Mouse (Mus musculus): ENCODE results near the gene Dnase1. TPM values are rescaled to one million over a fixed set of nuclear protein-coding genes. Genes with fewer than 3 reads are reported as not detected.

Dnase1 gene
- total and polyA plus RNA-seq, 3 experiments = 0.81 to 7.7 TPM; not detected in 1

- peaks cover 4 to 16% of the 10 kb centered on the region in 2 experiments; a peak in 3 of 4 replicates for H3K36me3 ChIP-seq (ENCODE audit: control insufficient read depth in 1 of 2, insufficient read depth in 2 of 2, low read length in 2 of 2)
- H3K27ac ChIP-seq (ENCODE audit: control insufficient read depth, low read depth, low read length) = no peak overlapping the region
- H3K9ac ChIP-seq (ENCODE audit: control insufficient read depth, low read depth, low read length, poor library complexity, severe bottlenecking) = no peak overlapping the region
- H3K79me2 ChIP-seq (ENCODE audit: control insufficient read depth, insufficient read depth, low read length, poor library complexity) = peaks cover 10% of the 10 kb centered on the region
- H3K4me3 ChIP-seq (ENCODE audit: control insufficient read depth in 1 of 2, insufficient read depth in 1 of 2, low read depth in 2 of 2, low read length in 2 of 2) = no peak overlapping the region
- DNase-seq (ENCODE audit: low read depth, low spot score) = peak; percentile 55
- no peaks in the 10 kb centered on the region for H3K9me3 ChIP-seq (replicated peaks; ENCODE audit: insufficient read depth, low read length)
- no peaks in the 10 kb centered on the region for H3K4me1 ChIP-seq (ENCODE audit: control insufficient read depth in 1 of 2, insufficient read depth in 2 of 2, low read length in 2 of 2)
- TF ChIP-seq E2F4 (IDR thresholded peaks at IDR 0.05; ENCODE audit: borderline replicate concordance, low read depth, low read length) = no peak
- no peak for TF ChIP-seq TAL1 (IDR thresholded peaks at IDR 0.05; ENCODE audit: low read length)
- no peak for TF ChIP-seq MXI1 (IDR thresholded peaks at IDR 0.05; ENCODE audit: low read depth, low read length)
- peak; percentile 73 to 78 (median 77) for TF ChIP-seq CTCF (IDR thresholded peaks at IDR 0.05 in 2 of 3, conservative IDR thresholded peaks at IDR 0.05 in 1 of 3; ENCODE audit: control insufficient read depth in 1 of 3, insufficient read depth in 1 of 3, low read depth in 2 of 3, low read length in 3 of 3, poor library complexity in 1 of 3, severe bottlenecking in 1 of 3)
- TF ChIP-seq ZC3H11A (IDR thresholded peaks at IDR 0.05; ENCODE audit: low read depth, low read length) = peak; percentile 64
- peak; percentile 74 for TF ChIP-seq SMC3 (IDR thresholded peaks at IDR 0.05; ENCODE audit: low read depth, low read length)
- no peak for TF ChIP-seq NRF1 (IDR thresholded peaks at IDR 0.05; ENCODE audit: insufficient read depth, low read depth, low read length, poor library complexity, severe bottlenecking)
- no peak for TF ChIP-seq BHLHE40 (IDR thresholded peaks at IDR 0.05; ENCODE audit: borderline replicate concordance, low read depth, low read length)
- TF ChIP-seq NELFE (IDR thresholded peaks at IDR 0.05; ENCODE audit: low read depth, low read length) = no peak
- TF ChIP-seq RAD21 (IDR thresholded peaks at IDR 0.05; ENCODE audit: low read depth, low read length) = peak; percentile 69
- H3K27me3 ChIP-seq (ENCODE audit: control insufficient read depth in 1 of 2, insufficient read depth in 2 of 2, low read length in 2 of 2) = no peaks in the 10 kb centered on the region
Measured at GRCm38 (mm10) chr16:4068588-4068987, 31.8 kb downstream of the Dnase1 start.

GRCm38 (mm10) chr16:4074297-4074696 lies 37.6 kb downstream of the Dnase1 start:
- Histone ChIP-seq H3K4me1 (ENCODE audit: control insufficient read depth in 1 of 2, insufficient read depth in 2 of 2, low read length in 2 of 2) (peaks cover 11 to 28% of the 10 kb centered on the region in 2 experiments), H3K79me2 (ENCODE audit: control insufficient read depth, insufficient read depth, low read length, poor library complexity) (peaks cover 39% of the 10 kb centered on the region), H3K27ac (ENCODE audit: control insufficient read depth, low read depth, low read length) (no peak overlapping the region), H3K4me3 (ENCODE audit: control insufficient read depth in 1 of 2, insufficient read depth in 1 of 2, low read depth in 2 of 2, low read length in 2 of 2) (no peak overlapping the region), H3K9me3 (replicated peaks; ENCODE audit: insufficient read depth, low read length) (no peaks in the 10 kb centered on the region), H3K27me3 (ENCODE audit: control insufficient read depth in 1 of 2, insufficient read depth in 2 of 2, low read length in 2 of 2) (no peaks in the 10 kb centered on the region), H3K36me3 (ENCODE audit: control insufficient read depth in 1 of 2, insufficient read depth in 2 of 2, low read length in 2 of 2) (peaks cover 0 to 37% of the 10 kb centered on the region in 2 experiments; a peak in 2 of 4 replicates), H3K9ac (ENCODE audit: control insufficient read depth, low read depth, low read length, poor library complexity, severe bottlenecking) (no peak overlapping the region)
- DNase-seq (ENCODE audit: low read depth, low spot score) = no peak
- TF ChIP-seq TCF12 (IDR thresholded peaks at IDR 0.05; ENCODE audit: low read depth, low read length) (no peak), MYB (IDR thresholded peaks at IDR 0.05; ENCODE audit: low read depth, low read length) (no peak), ZNF384 (IDR thresholded peaks at IDR 0.05; ENCODE audit: low read depth, low read length) (no peak), ZC3H11A (IDR thresholded peaks at IDR 0.05; ENCODE audit: low read depth, low read length) (no peak), POLR2AphosphoS5 (IDR thresholded peaks at IDR 0.05; ENCODE audit: borderline replicate concordance, low read depth, low read length) (no peak), USF2 (IDR thresholded peaks at IDR 0.05; ENCODE audit: borderline replicate concordance in 1 of 2, insufficient read depth in 1 of 2, low read depth in 1 of 2, low read length in 2 of 2) (no peak), NELFE (IDR thresholded peaks at IDR 0.05; ENCODE audit: low read depth, low read length) (no peak), ZMIZ1 (IDR thresholded peaks at IDR 0.05; ENCODE audit: low read depth, low read length) (no peak), JUND (IDR thresholded peaks at IDR 0.05; ENCODE audit: low read depth, low read length) (no peak), MAX (IDR thresholded peaks at IDR 0.05; ENCODE audit: low read length) (no peak), CTCF (IDR thresholded peaks at IDR 0.05 in 2 of 3, conservative IDR thresholded peaks at IDR 0.05 in 1 of 3; ENCODE audit: control insufficient read depth in 1 of 3, insufficient read depth in 1 of 3, low read depth in 2 of 3, low read length in 3 of 3, poor library complexity in 1 of 3, severe bottlenecking in 1 of 3) (no peak), E2F4 (IDR thresholded peaks at IDR 0.05; ENCODE audit: borderline replicate concordance, low read depth, low read length) (no peak), GATA1 (IDR thresholded peaks at IDR 0.05; ENCODE audit: low read depth, low read length) (no peak), HCFC1 (IDR thresholded peaks at IDR 0.05; ENCODE audit: low read depth, low read length) (no peak), GABPA (IDR thresholded peaks at IDR 0.05; ENCODE audit: low read depth, low read length) (no peak), MYC (IDR thresholded peaks at IDR 0.05; ENCODE audit: low read depth, low read length) (no peak)
